Mouse (Mus musculus) frontal cortex, adult 2 months (tissue): ENCODE results near the gene Oas1d. TPM values are rescaled to one million over a fixed set of nuclear protein-coding genes. Genes with fewer than 3 reads are reported as not detected.

Source experiments
- DNase-seq, 2 experiments: peaks; one replicate each; pipeline ENCODE4 v3.0.0; 2022; ENCODE audit warnings: low spot score in 1 of 2; ENCODE audit errors: extremely low spot score in 1 of 2
- polyA plus RNA-seq: library from polyadenylated mRNA; depleted of rRNA; stranded (reverse); fragments of >200 nt; gene quantifications from 2 replicates; pipeline ENCODE4 v1.2.3, GENCODE M21; 2012; rRNA removed

The Oas1d gene
- polyA plus RNA-seq, 1 experiment, result 0.08 TPM

- no peak for DNase-seq
These were observed 53.2 kb downstream of the Oas1d start for GRCm38 (mm10) chr5:120967355-120968133.

- no peak for DNase-seq
These were observed 53.8 kb downstream of the Oas1d start for GRCm38 (mm10) chr5:120968134-120968532.

- no peak for DNase-seq
These were observed 54.5 kb downstream of the Oas1d start for GRCm38 (mm10) chr5:120968799-120969198.

- peak in 1 of 2 experiments; percentile 45 for DNase-seq
These were observed 55.4 kb downstream of the Oas1d start for GRCm38 (mm10) chr5:120969703-120970102.

Other genes starting within 250 kb of the Oas1d start
- 93.3 and 99.3 TPM in 2 replicates for gene Dtx1, start 202.6 kb upstream of the Oas1d start, polyA plus RNA-seq
- 0.86 and 0.96 TPM in 2 replicates for gene Oas2, start 164.7 kb upstream of the Oas1d start, polyA plus RNA-seq
- 0.08 and 0.10 TPM in 2 replicates for gene Oas3, start 136.9 kb upstream of the Oas1d start, polyA plus RNA-seq
- not detected in 2 replicates for gene Oas1e, start 119.0 kb upstream of the Oas1d start, polyA plus RNA-seq
- gene Oas1c, start 102.0 kb upstream of the Oas1d start, polyA plus RNA-seq, result 1.2 and 1.6 TPM in 2 replicates
- gene Oas1f, start 67.2 kb upstream of the Oas1d start, polyA plus RNA-seq, result not detected in 2 replicates
- not detected in 2 replicates for gene Oas1h, start 53.1 kb upstream of the Oas1d start, polyA plus RNA-seq
- 0.42 and 0.68 TPM in 2 replicates for gene Oas1g, start 26.9 kb upstream of the Oas1d start, polyA plus RNA-seq
- gene Oas1a, start 7.0 kb upstream of the Oas1d start, polyA plus RNA-seq, result 1.7 and 2.1 TPM in 2 replicates
- 188 and 208 TPM in 2 replicates for gene Rph3a, start 95.6 kb downstream of the Oas1d start, polyA plus RNA-seq